Mouse (Mus musculus): ENCODE results near the gene Fhl3. TPM values are rescaled to one million over a fixed set of nuclear protein-coding genes. Genes with fewer than 3 reads are reported as not detected.

The Fhl3 gene
- polyA plus RNA-seq, 1 experiment from 2014 or later, result 5.2 TPM

- 38% methylated on average over 8 of the region's 8 CpGs for WGBS
- H3K27ac ChIP-seq (ENCODE audit: low read length), result no peak overlapping the region
- no peak overlapping the region for H3K4me3 ChIP-seq (ENCODE audit: low read depth, low read length)
- no peaks in the 10 kb centered on the region for H3K9me3 ChIP-seq (ENCODE audit: low read length)
- TF ChIP-seq CTCF (IDR thresholded peaks at IDR 0.05) (no peak), EP300 (IDR thresholded peaks at IDR 0.05) (no peak)
- H3K36me3 ChIP-seq (ENCODE audit: insufficient read depth, low read length), result no peaks in the 10 kb centered on the region
- no peak overlapping the region for H3K9ac ChIP-seq (replicated peaks; ENCODE audit: low read depth)
- peaks cover 26% of the 10 kb centered on the region for H3K27me3 ChIP-seq (replicated peaks; ENCODE audit: insufficient read depth, low read length)
- no peaks in the 10 kb centered on the region for H3K4me1 ChIP-seq (ENCODE audit: insufficient read depth, low read depth, low read length)
- ATAC-seq (no peak), DNase-seq (ENCODE audit: low spot score) (no peak)
- H3K4me2 ChIP-seq (replicated peaks; ENCODE audit: low read depth, low read length), result no peak overlapping the region
Measured at GRCm38 (mm10) chr4:124668078-124668477, 32.4 kb upstream of the Fhl3 start.

GRCm38 (mm10) chr4:124670232-124670631, 30.3 kb upstream of the Fhl3 start:
- Histone ChIP-seq H3K4me3 (ENCODE audit: low read depth, low read length) (no peak overlapping the region), H3K9me3 (ENCODE audit: low read length) (no peaks in the 10 kb centered on the region), H3K4me1 (ENCODE audit: insufficient read depth, low read depth, low read length) (no peaks in the 10 kb centered on the region), H3K9ac (replicated peaks; ENCODE audit: low read depth) (no peak overlapping the region), H3K36me3 (ENCODE audit: insufficient read depth, low read length) (no peaks in the 10 kb centered on the region), H3K27ac (ENCODE audit: low read length) (no peak overlapping the region), H3K27me3 (replicated peaks; ENCODE audit: insufficient read depth, low read length) (peaks cover 17% of the 10 kb centered on the region; the same call in 1 of the 2 replicates), H3K4me2 (replicated peaks; ENCODE audit: low read depth, low read length) (no peak overlapping the region)
- DNase-seq (ENCODE audit: low spot score) (no peak), ATAC-seq (no peak)
- TF ChIP-seq EP300 (IDR thresholded peaks at IDR 0.05) (no peak), CTCF (IDR thresholded peaks at IDR 0.05) (no peak)
- 60% methylated on average over 8 of the region's 8 CpGs for WGBS

- DNase-seq (ENCODE audit: low spot score) (no peak), ATAC-seq (no peak)
- no peaks in the 10 kb centered on the region for H3K36me3 ChIP-seq (ENCODE audit: insufficient read depth, low read length)
- WGBS, result 20% methylated on average over 7 of the region's 7 CpGs
- no peak overlapping the region for H3K4me3 ChIP-seq (ENCODE audit: low read depth, low read length)
- no peak for TF ChIP-seq CTCF (IDR thresholded peaks at IDR 0.05)
- no peak for TF ChIP-seq EP300 (IDR thresholded peaks at IDR 0.05)
- H3K4me2 ChIP-seq (replicated peaks; ENCODE audit: low read depth, low read length), result no peak overlapping the region
- no peaks in the 10 kb centered on the region for H3K9me3 ChIP-seq (ENCODE audit: low read length)
- H3K4me1 ChIP-seq (ENCODE audit: insufficient read depth, low read depth, low read length), result no peaks in the 10 kb centered on the region
- no peak overlapping the region for H3K27ac ChIP-seq (ENCODE audit: low read length)
- H3K27me3 ChIP-seq (replicated peaks; ENCODE audit: insufficient read depth, low read length), result peaks cover 17% of the 10 kb centered on the region; the same call in 1 of the 2 replicates
- no peak overlapping the region for H3K9ac ChIP-seq (replicated peaks; ENCODE audit: low read depth)
Measured at GRCm38 (mm10) chr4:124671583-124671982, 28.9 kb upstream of the Fhl3 start.

GRCm38 (mm10) chr4:124672347-124673320, 27.9 kb upstream of the Fhl3 start:
- no peak overlapping the region for H3K27ac ChIP-seq (ENCODE audit: low read length)
- no peak overlapping the region for H3K9ac ChIP-seq (replicated peaks; ENCODE audit: low read depth)
- no peaks in the 10 kb centered on the region for H3K36me3 ChIP-seq (ENCODE audit: insufficient read depth, low read length)
- H3K4me2 ChIP-seq (replicated peaks; ENCODE audit: low read depth, low read length), result no peak overlapping the region
- no peaks in the 10 kb centered on the region for H3K4me1 ChIP-seq (ENCODE audit: insufficient read depth, low read depth, low read length)
- H3K4me3 ChIP-seq (ENCODE audit: low read depth, low read length), result no peak overlapping the region
- no peak for DNase-seq (ENCODE audit: low spot score)
- 6% methylated on average over 25 of the region's 31 CpGs for WGBS
- no peaks in the 10 kb centered on the region for H3K9me3 ChIP-seq (ENCODE audit: low read length)
- TF ChIP-seq CTCF (IDR thresholded peaks at IDR 0.05), result no peak
- no peak for TF ChIP-seq EP300 (IDR thresholded peaks at IDR 0.05)
- H3K27me3 ChIP-seq (replicated peaks; ENCODE audit: insufficient read depth, low read length), result peaks cover 16% of the 10 kb centered on the region; the same call in 1 of the 2 replicates
- no peak for ATAC-seq

GRCm38 (mm10) chr4:124674334-124675032, 26.0 kb upstream of the Fhl3 start:
- peaks cover 13% of the 10 kb centered on the region; the same call in 1 of the 2 replicates for H3K27me3 ChIP-seq (replicated peaks; ENCODE audit: insufficient read depth, low read length)
- no peak overlapping the region for H3K4me3 ChIP-seq (ENCODE audit: low read depth, low read length)
- H3K36me3 ChIP-seq (ENCODE audit: insufficient read depth, low read length), result 0 out of 2 replicates have a peak, but pooled peaks cover 4% of the 10 kb centered on the region
- H3K4me1 ChIP-seq (ENCODE audit: insufficient read depth, low read depth, low read length), result no peaks in the 10 kb centered on the region
- TF ChIP-seq CTCF (IDR thresholded peaks at IDR 0.05) (no peak), EP300 (IDR thresholded peaks at IDR 0.05) (no peak)
- H3K9ac ChIP-seq (replicated peaks; ENCODE audit: low read depth), result no peak overlapping the region
- no peaks in the 10 kb centered on the region for H3K9me3 ChIP-seq (ENCODE audit: low read length)
- DNase-seq (ENCODE audit: low spot score) (no peak), ATAC-seq (no peak)
- H3K4me2 ChIP-seq (replicated peaks; ENCODE audit: low read depth, low read length), result no peak overlapping the region
- WGBS, result 67% methylated on average over 17 of the region's 17 CpGs
- H3K27ac ChIP-seq (ENCODE audit: low read length), result no peak overlapping the region

GRCm38 (mm10) chr4:124675037-124675436, 25.5 kb upstream of the Fhl3 start:
- TF ChIP-seq CTCF (IDR thresholded peaks at IDR 0.05), result peak; percentile 82
- TF ChIP-seq EP300 (IDR thresholded peaks at IDR 0.05), result no peak
- peaks cover 13% of the 10 kb centered on the region; the same call in 1 of the 2 replicates for H3K27me3 ChIP-seq (replicated peaks; ENCODE audit: insufficient read depth, low read length)
- DNase-seq (ENCODE audit: low spot score) (peak; percentile 80), ATAC-seq (no peak)
- H3K4me3 ChIP-seq (ENCODE audit: low read depth, low read length), result no peak overlapping the region
- H3K4me2 ChIP-seq (replicated peaks; ENCODE audit: low read depth, low read length), result no peak overlapping the region
- H3K9ac ChIP-seq (replicated peaks; ENCODE audit: low read depth), result no peak overlapping the region
- WGBS, result 2% methylated on average over 4 of the region's 4 CpGs
- H3K9me3 ChIP-seq (ENCODE audit: low read length), result no peaks in the 10 kb centered on the region
- H3K27ac ChIP-seq (ENCODE audit: low read length), result no peak overlapping the region
- H3K36me3 ChIP-seq (ENCODE audit: insufficient read depth, low read length), result peaks cover 6% of the 10 kb centered on the region; the same call in 1 of the 2 replicates
- H3K4me1 ChIP-seq (ENCODE audit: insufficient read depth, low read depth, low read length), result no peaks in the 10 kb centered on the region
